Mouse (Mus musculus): ENCODE results near the gene Castor1.

Castor1 gene

GRCm38 (mm10) chr11:4262847-4263246 is 44.8 kb downstream of the Castor1 start:
- DNase-seq (ENCODE audit: low read depth, low spot score): no peak

- no peak for DNase-seq (ENCODE audit: low read depth, low spot score)
Observed at GRCm38 (mm10) chr11:4263296-4263695, 45.3 kb downstream of the Castor1 start.

GRCm38 (mm10) chr11:4264066-4264465 is 46.0 kb downstream of the Castor1 start:
- DNase-seq (ENCODE audit: low read depth, low spot score): no peak

DNA sequence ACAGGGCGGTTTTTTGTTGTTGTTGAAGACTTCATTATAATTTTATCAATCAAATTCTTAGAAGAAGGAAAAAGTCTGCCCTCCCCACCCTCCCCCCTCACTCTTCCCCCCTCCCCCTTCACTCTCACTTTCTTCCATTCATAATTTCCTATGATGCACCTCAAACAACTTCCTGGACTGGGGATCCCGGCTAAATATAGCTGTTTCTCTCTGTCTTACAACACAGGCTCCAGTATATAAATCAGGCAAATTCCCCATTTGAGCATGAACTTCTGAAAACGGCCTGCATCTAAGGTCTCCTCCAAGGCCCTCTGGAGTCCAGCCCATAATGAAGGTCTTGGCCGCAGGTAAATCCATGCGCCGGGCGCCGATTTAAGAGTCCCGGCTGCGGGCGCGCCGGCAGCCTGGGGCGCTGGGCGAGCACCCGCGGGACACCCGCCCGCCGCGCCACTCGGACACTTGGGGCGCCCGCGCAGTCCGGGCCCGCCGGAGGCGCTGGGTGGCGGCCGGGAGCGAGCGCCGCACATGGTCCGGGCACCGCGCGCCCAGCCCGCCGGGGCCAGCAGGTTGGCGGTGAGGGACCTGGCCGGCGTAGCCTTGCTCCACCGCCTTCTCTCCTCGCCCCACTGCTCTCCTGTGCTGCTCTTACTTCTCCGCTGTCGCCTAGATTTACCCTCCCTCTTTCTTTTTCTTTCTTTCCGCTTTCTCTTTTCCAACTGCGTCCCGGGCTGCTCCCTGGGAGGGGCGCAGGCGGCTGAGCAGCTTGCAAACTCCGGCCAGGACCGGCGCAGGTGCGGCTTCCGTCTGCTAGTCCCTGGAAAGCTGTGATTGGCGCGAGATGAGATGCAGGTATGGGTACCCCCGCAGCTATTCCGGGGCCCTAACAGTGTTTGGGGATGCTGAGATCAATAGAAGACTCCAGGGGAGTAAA is 48.5 kb downstream of the Castor1 start:
- DNase-seq (ENCODE audit: low read depth, low spot score): no peak

GRCm38 (mm10) chr11:4267202-4267578 is 49.2 kb downstream of the Castor1 start:
- DNase-seq (ENCODE audit: low read depth, low spot score): no peak

DNA sequence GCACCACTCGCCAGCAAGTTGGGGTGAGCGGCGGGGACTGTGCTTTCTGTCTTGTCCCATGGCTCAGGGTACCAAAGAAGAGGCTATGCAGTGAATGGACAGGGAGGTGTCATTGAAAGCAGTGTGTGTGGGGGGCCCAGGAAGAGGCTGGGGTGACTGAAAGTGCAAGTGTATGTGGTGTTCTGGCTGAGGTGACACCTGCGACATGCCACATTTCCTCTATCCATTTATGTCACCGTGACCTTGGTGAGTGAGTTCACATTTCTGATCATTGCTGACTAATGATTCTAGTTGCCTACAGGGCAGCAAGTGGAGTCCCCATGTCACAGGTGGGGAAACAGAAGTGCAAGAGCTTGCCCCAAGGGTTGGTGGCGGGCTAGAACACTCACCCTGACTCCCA is 50.5 kb downstream of the Castor1 start:
- no peak for DNase-seq (ENCODE audit: low read depth, low spot score)

DNA sequence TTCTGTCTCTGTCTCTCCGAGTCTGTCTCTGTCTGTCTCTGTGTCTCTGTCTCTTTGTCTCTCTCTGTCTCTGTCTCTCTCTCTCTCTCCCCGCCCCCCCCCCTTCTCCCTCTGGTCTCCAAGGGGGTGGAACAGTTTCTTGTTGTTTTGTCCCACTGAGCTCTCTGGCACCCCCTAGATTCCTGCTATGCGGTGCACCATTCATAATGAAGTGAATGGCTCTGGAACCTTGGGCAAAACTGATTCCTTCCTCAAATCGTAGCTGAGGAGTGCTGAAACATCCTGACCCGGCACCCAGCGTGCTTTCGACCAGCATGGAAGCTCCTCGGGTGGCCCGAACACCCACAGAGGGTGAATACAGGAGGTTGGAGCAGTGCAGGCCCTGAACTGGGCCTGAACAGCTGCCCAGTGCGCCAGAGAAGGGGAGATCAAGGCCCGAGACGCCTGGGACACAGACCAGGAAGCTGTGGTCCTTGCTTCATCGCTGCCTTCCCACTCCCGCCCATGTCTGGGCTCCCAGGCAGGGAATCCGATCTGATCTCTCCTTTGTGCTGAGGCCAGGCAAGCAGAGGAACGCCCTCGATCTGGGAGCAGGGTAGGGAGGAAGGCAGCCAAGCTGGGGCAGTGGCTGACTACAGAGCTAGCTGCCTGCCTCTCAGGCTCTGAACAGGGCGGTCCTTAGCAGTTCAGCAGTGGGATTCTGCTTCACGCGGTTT is 52.9 kb downstream of the Castor1 start:
- no peak for DNase-seq (ENCODE audit: low read depth, low spot score)

GRCm38 (mm10) chr11:4271544-4271943 is 53.5 kb downstream of the Castor1 start:
- DNase-seq (ENCODE audit: low read depth, low spot score): no peak

All from forelimb bud, embryonic 11.5 days (tissue).